Mouse (Mus musculus) spleen, adult 18-20 months (tissue): ENCODE data around the gene Arap2.

ENCODE experiments used
- DNase-seq, 2 experiments: peaks; one replicate each; pipeline ENCODE4 v3.0.0; 2022; ENCODE audit warnings: mixed read lengths in 2 of 2

The Arap2 gene

GRCm38 (mm10) chr5:62765784-62766701 lies at the start of gene Arap2:
Gene Arap2, minus strand, starts transcription at chr5:62766159.
- peak; percentile 80 to 87 for DNase-seq

- no peak for DNase-seq
Measured at GRCm38 (mm10) chr5:62815741-62816140, 49.8 kb upstream of the Arap2 start.

GRCm38 (mm10) chr5:62814072-62814414 lies 48.1 kb upstream of the Arap2 start:
- no peak for DNase-seq

DNA sequence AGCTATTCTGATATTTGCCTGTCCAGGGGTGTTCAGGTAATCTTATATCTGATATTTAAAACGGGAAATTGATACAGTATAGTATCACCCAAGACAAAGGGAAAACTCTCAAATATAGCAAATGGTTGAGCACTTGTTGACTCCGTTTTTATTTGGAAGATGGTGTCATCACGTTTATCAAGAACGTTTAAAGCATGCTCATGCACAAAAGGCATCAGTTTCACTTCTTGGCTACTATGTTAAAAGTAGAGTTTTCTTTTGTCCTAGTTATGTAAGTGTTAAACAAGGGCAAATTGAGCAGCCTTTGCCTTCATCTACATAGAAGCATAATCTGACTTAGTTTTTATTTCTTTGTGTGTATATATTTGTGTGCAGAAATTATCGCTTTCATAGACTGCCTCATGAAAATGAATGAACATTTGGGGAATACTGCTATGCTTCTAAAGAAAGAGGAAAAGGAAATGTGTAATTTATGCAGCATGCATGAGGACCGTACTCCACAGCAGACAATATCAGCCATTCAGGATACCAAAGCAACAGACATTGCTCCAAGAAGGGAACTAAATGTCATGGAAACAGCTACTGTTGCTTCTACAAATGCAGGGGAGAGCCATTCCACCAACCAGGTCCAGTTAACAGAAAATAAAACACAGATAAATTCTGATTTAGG lies 47.6 kb upstream of the Arap2 start, which contains the start of gene Dthd1:
Dthd1 (plus strand) TSS at position 422 of the 670 bp plus-strand sequence.
- DNase-seq, result no peak

GRCm38 (mm10) chr5:62792776-62793175 lies 26.8 kb upstream of the Arap2 start:
- DNase-seq, result no peak

GRCm38 (mm10) chr5:62790921-62791564 lies 25.1 kb upstream of the Arap2 start:
- no peak for DNase-seq

GRCm38 (mm10) chr5:62786809-62787208 lies 20.9 kb upstream of the Arap2 start:
- no peak for DNase-seq

DNA sequence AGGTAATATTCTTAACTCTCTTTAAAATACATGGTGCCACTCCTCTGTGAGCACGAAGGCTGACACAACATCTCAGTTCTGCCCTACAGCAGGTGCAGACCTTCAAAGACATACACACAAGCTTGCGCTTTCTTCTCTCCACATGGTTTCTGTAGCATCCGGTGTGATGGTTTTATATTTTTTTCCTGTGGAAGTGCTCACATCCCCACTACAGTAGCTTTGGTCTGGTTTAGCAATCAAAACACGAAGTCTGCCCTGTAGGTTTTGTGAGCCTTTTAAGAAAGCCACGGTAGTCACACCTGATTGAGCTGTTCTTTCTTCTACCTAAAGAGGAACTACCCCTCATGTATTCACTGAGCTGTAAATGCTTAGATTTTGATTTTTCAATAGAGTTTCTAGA lies 12.7 kb upstream of the Arap2 start:
- DNase-seq, result peak in 1 of 2 experiments; percentile 13

DNA sequence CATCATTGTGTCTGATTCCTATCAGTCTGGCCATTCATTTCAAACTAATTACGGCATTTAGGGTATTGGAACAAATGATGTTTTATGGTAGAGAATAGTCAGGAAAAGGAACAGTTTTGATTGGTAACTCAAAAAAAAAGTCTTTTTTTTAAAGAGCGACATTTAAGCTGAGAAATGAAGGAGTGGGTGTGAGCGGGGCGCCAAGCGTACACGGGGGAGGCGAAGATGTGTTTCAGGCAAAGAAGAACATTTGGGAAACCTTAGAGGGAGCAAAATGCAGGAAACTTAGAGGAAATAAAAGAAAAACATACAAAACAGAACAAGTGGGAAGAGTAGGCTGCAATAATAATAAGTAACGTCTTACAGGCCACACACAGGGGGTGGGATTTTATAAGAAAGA lies 11.8 kb upstream of the Arap2 start:
- no peak for DNase-seq

- no peak for DNase-seq
Measured at GRCm38 (mm10) chr5:62771775-62772599, 6.0 kb upstream of the Arap2 start.

DNA sequence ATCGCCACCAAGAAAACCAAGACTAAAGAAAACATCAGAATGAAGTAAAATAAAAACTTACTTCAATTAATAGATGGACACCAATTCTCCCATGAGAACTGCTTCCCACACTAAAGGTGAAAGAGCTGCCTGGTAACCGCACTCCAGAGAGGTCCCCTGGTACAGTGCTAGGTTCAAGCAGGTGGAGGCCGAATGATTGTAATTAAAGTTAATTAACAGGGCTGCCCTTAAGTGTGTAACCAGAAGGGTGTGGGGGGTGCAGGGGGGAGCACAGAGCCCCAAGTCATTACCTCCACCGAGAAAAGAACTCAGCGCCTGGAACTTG lies 538 bp downstream of the Arap2 start:
- no peak for DNase-seq

- DNase-seq, result no peak
Measured at GRCm38 (mm10) chr5:62764161-62764560, 1.8 kb downstream of the Arap2 start.

GRCm38 (mm10) chr5:62763046-62763445 lies 2.9 kb downstream of the Arap2 start:
- no peak for DNase-seq

- no peak for DNase-seq
Measured at GRCm38 (mm10) chr5:62762298-62762960, 3.5 kb downstream of the Arap2 start.

GRCm38 (mm10) chr5:62760791-62761504 lies 5.0 kb downstream of the Arap2 start:
- DNase-seq, result no peak

DNA sequence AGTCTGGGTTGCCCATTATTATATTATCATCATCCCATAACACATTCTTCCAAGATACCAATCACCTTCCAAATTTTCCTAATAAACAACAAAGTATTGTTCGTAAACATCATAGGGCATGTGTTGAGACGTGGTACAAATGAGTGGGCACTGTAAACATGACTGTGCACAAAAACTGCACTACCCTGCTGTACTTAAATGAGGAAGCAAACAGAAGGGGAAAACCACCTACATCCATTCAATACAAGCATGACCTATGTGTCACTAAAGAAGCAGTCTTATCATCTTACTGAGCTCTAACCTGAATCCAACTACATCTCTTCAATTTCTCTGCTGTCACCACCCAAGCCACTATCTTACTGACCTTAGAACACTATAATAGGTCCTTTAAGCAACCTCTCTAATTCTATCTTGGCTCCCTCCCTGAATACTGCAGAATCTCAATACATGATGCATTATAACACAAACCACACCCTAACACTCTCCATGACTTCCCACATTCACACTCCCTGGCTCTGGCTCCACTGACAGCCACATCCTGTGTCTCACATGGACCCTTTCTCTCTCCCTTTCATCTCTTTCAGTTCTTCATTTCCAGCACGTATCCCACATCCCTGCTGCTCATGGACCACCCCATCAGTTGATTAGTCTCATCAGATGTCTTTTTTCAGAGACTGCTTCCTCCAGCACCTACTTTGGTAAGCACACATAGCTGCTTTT lies 10.0 kb downstream of the Arap2 start:
- DNase-seq, result no peak

- DNase-seq, result no peak
Measured at GRCm38 (mm10) chr5:62752934-62753333, 13.0 kb downstream of the Arap2 start.

DNA sequence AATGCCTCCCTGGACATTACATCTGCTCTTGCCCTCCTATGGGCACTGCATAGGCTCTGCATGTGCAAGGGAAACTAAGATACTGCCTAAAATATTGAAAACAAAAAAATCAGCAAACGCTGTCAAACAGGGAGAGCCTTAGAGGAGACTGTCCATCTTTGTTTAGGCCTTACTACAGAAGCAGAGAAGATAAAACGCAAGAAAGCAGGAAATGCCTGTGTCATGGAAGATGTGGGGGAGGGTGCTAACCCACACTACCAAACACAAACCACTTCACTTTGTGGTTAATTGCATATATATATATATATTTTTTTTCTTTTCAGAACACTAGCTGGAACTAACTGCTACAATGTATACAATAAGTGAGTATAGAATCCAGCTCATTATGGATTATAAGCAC lies 14.3 kb downstream of the Arap2 start:
- DNase-seq, result no peak

- no peak for DNase-seq
Measured at GRCm38 (mm10) chr5:62748168-62748567, 17.8 kb downstream of the Arap2 start.

DNA sequence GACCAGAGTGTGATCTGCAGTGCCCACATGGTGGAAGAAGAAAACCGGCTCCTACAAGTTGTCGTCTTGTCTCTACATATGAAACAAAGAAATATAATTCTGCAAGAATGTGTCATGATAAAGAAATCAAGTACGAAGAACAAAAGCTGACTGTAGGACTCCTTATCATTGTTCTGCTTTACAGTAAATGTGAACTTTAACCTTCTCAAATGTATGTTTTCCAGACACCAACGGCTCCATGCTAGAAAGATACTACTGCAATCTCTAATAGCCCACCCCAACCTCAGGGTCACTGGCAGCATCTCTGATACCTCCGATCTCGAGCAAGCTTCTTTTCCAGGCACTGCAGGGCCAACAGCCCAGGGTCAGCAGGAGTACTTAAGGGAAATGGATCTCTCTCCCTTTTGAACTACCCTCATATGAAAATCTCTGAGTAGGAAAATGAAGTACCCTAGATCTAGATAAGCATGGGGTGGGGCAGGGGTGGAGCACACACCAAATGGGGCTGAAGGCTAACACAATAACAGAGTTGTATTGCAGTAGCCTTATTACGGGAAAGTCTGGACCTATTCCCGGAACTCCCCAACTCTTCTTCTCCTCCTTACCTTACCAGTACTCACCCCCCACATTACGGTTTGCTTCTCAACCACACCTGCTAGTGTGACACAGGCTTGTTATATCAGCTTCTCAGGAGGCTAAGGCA lies 22.6 kb downstream of the Arap2 start:
- DNase-seq, result no peak
